Mouse (Mus musculus) heart, postnatal 0 days (tissue): ENCODE measurements at regions not wholly inside any gene's neighbourhood (a gene's known extent, or its start where the extent isn't known, plus 50 kb on each side); places are given as distances from the start of the nearest gene placed in this dataset.

Experiments
- ATAC-seq: fragments of 200-750 bp; cut with Nextera tagmentation; 2 replicates; pipeline ENCODE4 v1.8.0; 2017; ENCODE audit warnings: low read depth, moderate number of reproducible peaks, moderate library complexity; ENCODE audit not compliant: insufficient read depth
- DNase-seq: peaks from one replicate; pipeline ENCODE4 v3.0.0-alpha.2; 2016; ENCODE audit warnings: low spot score
- H3K27ac ChIP-seq: fragments of 300-500 bp; sonication (generic); 2 replicates; pipeline ENCODE4 v1.5.1; 2014; ENCODE audit warnings: low read depth, mild to moderate bottlenecking
- H3K27me3 ChIP-seq: fragments of 300-500 bp; sonication (generic); 2 replicates; pipeline ENCODE4 v1.6.1; 2014; ENCODE audit warnings: low read length, mixed read lengths; ENCODE audit not compliant: control insufficient read depth, insufficient read depth
- H3K36me3 ChIP-seq: fragments of 300-500 bp; sonication (generic); replicated peaks from 2 replicates; pipeline ENCODE4 v1.6.1; 2014; ENCODE audit warnings: low read length, mixed read lengths; ENCODE audit not compliant: control insufficient read depth, insufficient read depth
- H3K4me1 ChIP-seq: fragments of 300-500 bp; sonication (generic); 2 replicates; pipeline ENCODE4 v1.6.1; 2014; ENCODE audit warnings: antibody characterized with exemption; ENCODE audit not compliant: control insufficient read depth, insufficient read depth
- H3K4me2 ChIP-seq: fragments of 300-500 bp; sonication (generic); 2 replicates; pipeline ENCODE4 v1.6.1; 2014; ENCODE audit warnings: low read depth, mild to moderate bottlenecking, low read length, moderate library complexity
- H3K4me3 ChIP-seq: fragments of 300-500 bp; sonication (generic); 2 replicates; pipeline ENCODE4 v1.5.1; 2014; ENCODE audit warnings: low read depth, low read length
- H3K9ac ChIP-seq: fragments of 300-500 bp; sonication (generic); replicated peaks from 2 replicates; pipeline ENCODE4 v1.6.1; 2014; ENCODE audit warnings: low read depth, low read length, mixed read lengths
- H3K9me3 ChIP-seq: fragments of 300-500 bp; sonication (generic); replicated peaks from 2 replicates; pipeline ENCODE4 v1.6.1; 2016; ENCODE audit warnings: low read length; ENCODE audit not compliant: control insufficient read depth
- CTCF ChIP-seq: IDR thresholded peaks from 2 replicates; pipeline ENCODE4 v1.5.1; 2016; ENCODE audit warnings: antibody characterized with exemption, control low read depth, low read depth
- EP300 ChIP-seq: IDR thresholded peaks from 2 replicates; pipeline ENCODE4 v1.6.1; 2016; ENCODE audit warnings: antibody characterized with exemption, low read depth
- WGBS: fragments of 180-500 bp; shearing (Covaris S2); extraction: QIAGEN DNeasy Blood & Tissue Kit; methylation state at CpG from one replicate; pipeline ENCODE4 v1.1.7; 2014; 5-methylcytosine and 5-hydroxymethylcytosine counted together

GRCm38 (mm10) chr9:41805491-41806288 lies 318.4 kb downstream of the Sorl1 start:
- Histone ChIP-seq H3K27ac (no peak overlapping the region), H3K4me3 (no peak overlapping the region), H3K4me2 (no peak overlapping the region), H3K36me3 (no peaks in the 10 kb centered on the region), H3K4me1 (peaks cover 3% of the 10 kb centered on the region; the same call in 1 of the 2 replicates), H3K9me3 (no peaks in the 10 kb centered on the region), H3K27me3 (no peaks in the 10 kb centered on the region), H3K9ac (no peak overlapping the region)
- WGBS: 41% methylated on average over 15 of the region's 15 CpGs
- no peak for ATAC-seq
- no peak for DNase-seq
- no peak for TF ChIP-seq CTCF

DNA sequence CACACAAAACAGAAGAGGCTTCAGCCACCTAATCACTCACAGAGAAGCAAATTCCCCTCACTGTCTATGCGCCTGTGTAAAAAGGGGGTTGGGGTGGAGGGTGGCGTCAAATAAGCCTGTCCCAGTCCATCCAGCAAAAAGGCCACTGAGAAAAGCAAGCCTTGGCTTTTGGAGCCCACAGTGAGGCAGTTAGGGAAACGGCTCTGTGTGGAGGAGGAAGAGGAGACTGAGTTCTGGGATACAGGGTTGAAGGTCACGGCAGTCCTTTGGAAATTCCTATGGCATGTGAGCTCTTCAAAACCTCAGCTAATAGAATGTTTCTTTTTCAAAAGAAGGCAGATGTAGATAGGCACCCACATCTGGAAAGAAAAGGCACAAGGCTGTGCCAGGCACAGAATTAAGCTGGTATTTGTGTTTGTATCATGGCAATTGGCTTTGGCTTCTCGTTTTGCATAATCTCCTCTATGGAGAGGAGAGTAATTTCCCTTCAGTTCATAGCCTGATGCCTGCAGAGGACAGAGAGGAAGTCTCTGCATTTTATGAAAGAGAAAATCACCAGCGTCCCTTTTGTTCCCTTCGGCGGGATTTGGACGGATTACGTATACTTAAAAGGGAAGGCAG lies 319.3 kb downstream of the Sorl1 start:
- no peak overlapping the region for H3K4me2 ChIP-seq
- H3K27ac ChIP-seq: peak overlapping the region; percentile 11; the same call in 1 of the 2 replicates

DNA sequence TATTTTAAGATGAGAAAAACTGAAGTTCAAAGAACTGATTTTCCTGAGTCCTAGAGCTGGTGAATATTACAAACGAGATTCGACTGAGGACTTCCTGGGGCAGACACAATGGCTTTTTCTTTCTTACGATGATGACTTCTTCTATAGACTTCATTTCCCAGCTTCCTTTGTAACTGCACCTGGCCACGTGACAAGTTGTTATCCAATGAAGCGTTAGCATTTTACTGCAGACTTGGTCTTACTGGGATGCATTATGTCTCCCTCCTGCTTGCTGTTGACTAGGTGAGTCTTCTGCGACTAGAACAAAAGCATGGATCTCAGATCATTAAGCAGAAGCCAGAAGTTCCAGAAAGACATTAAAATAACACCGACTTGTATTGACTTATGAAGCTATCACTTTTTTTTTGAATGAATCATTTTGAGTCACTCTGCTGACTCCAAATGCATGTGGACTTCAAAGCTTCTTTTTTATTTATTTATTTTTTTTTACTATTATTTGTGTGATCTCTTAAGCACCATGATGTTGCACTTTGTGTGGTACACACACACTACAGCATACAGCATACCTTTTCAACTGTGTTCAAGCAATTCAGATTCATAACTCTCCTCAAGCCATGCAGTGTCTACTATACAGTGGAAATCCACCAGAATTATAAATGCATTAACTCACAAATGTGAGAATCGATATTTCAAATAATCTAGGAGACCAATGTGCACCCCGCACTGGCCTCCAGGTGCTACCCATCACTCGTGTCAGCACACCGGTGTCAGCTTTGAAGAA lies 320.2 kb downstream of the Sorl1 start:
- 80% methylated on average over 11 of the region's 11 CpGs for WGBS
- H3K27me3 ChIP-seq: no peaks in the 10 kb centered on the region
- no peaks in the 10 kb centered on the region for H3K9me3 ChIP-seq
- peaks cover 3% of the 10 kb centered on the region; the same call in 1 of the 2 replicates for H3K4me1 ChIP-seq
- no peak overlapping the region for H3K9ac ChIP-seq
- no peak overlapping the region for H3K4me2 ChIP-seq
- no peaks in the 10 kb centered on the region for H3K36me3 ChIP-seq
- no peak overlapping the region for H3K4me3 ChIP-seq
- TF ChIP-seq EP300 (no peak), CTCF (no peak)
- DNase-seq (no peak), ATAC-seq (no peak)
- no peak overlapping the region for H3K27ac ChIP-seq

More for the DNA sequence above, 319.3 kb downstream of the Sorl1 start:
- TF ChIP-seq EP300 (no peak), CTCF (no peak)
- Histone ChIP-seq H3K27me3 (no peaks in the 10 kb centered on the region), H3K9ac (no peak overlapping the region), H3K4me3 (no peak overlapping the region), H3K4me1 (peaks cover 3% of the 10 kb centered on the region; the same call in 1 of the 2 replicates), H3K36me3 (no peaks in the 10 kb centered on the region), H3K9me3 (no peaks in the 10 kb centered on the region)
- no peak for ATAC-seq
- no peak for DNase-seq
- WGBS: 58% methylated on average over 10 of the region's 10 CpGs

GRCm38 (mm10) chr9:41801376-41801775 lies 322.7 kb downstream of the Sorl1 start:
- Histone ChIP-seq H3K4me2 (no peak overlapping the region), H3K27ac (no peak overlapping the region), H3K9ac (no peak overlapping the region), H3K36me3 (no peaks in the 10 kb centered on the region), H3K4me1 (peaks cover 3% of the 10 kb centered on the region; the same call in 1 of the 2 replicates), H3K4me3 (no peak overlapping the region), H3K9me3 (no peaks in the 10 kb centered on the region), H3K27me3 (no peaks in the 10 kb centered on the region)
- no peak for DNase-seq
- ATAC-seq: no peak
- no peak for TF ChIP-seq EP300
- TF ChIP-seq CTCF: no peak
- WGBS: 75% methylated on average over 4 of the region's 4 CpGs

GRCm38 (mm10) chr9:41792830-41793213 lies 331.3 kb downstream of the Sorl1 start:
- no peak overlapping the region for H3K4me3 ChIP-seq
- no peaks in the 10 kb centered on the region for H3K36me3 ChIP-seq
- H3K4me1 ChIP-seq: no peaks in the 10 kb centered on the region
- no peaks in the 10 kb centered on the region for H3K27me3 ChIP-seq
- ATAC-seq (no peak), DNase-seq (no peak)
- H3K9me3 ChIP-seq: no peaks in the 10 kb centered on the region
- no peak overlapping the region for H3K4me2 ChIP-seq
- WGBS: 78% methylated on average over 6 of the region's 6 CpGs
- no peak overlapping the region for H3K9ac ChIP-seq
- no peak overlapping the region for H3K27ac ChIP-seq
- TF ChIP-seq EP300: no peak
- no peak for TF ChIP-seq CTCF
